Mouse (Mus musculus) frontal cortex, postnatal 10 days (tissue): Measurements from ENCODE around the gene Ndufv1.

Source experiments
- DNase-seq, 2 experiments: peaks; one replicate each; pipeline ENCODE4 v3.0.0; 2022; ENCODE audit warnings: low spot score in 2 of 2, mixed read lengths in 1 of 2

Gene Ndufv1

GRCm38 (mm10) chr19:4001752-4002151 is 10.9 kb downstream of the Ndufv1 start:
- DNase-seq = no peak

DNA sequence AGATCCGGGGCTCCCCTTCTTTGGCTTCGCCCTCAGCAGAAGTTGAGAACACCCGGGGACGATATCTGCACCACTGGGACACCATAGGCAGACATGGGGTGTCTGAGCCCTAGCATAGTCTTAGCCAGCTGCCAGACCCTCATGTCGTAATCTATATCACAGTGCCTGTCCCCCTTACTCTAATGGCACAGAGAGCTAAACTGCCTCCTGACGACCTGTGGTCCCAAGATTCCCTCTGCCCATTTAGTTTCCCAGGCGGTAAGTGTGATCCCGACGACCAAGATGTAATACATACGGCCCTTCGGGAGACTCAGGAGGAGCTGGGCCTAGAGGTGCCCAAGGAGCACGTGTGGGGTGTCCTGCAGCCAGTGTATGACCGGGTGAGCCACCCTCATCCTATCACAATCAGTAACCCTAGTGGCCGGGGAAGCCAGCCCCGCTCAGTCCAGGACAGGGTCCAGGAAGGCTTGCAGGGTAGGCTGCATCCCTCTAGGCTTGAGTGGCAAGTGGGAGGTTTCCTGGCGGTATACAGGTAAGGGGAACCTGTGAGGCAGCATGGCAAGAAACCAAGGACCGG is 11.6 kb downstream of the Ndufv1 start:
- DNase-seq = no peak

DNA sequence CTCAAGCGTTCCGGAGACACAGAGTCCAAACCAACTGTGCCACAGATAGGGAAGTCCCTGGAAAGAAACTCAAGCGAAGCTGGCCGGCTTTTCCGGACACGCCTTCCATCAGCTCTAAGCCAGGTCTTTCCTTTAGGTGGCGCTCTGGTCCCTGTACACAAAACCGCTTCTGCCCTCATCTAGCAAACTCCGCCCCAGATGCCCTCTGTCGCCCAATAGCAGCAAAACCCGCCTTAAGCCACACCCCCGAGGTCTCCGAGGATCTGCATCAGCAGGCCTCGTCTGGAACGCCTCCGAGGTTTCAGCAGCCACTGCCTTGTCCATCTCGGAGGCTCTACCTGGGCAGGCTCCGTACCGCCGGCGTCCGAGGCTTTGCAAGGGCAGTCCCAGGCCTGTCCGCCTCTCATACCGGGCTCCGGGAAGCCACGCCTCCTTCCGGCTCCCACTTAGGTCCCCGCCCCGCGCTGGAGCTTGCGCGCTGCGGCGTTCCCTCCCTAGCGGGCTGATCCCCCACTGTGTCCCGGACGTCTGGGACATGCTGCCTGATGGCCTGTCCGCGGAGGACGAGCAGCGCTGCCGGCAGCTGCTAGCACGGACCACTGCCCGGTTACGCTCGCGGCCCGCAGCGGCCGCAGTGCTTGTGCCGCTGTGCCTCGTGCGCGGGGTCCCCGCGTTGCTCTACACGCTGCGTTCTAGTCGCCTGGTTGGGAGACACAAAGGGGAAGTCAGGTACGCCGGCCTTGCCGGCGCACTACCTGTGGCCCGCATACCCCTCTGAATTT is 12.3 kb downstream of the Ndufv1 start, which contains the start of the genes Nudt8 and Gm49405:
Nudt8 (plus strand) TSS at position 462 of the 782 bp plus-strand sequence.
Gm49405 (plus strand) TSS at position 508 of the 782 bp plus-strand sequence.
- peak; percentile 91 to 93 for DNase-seq

DNA sequence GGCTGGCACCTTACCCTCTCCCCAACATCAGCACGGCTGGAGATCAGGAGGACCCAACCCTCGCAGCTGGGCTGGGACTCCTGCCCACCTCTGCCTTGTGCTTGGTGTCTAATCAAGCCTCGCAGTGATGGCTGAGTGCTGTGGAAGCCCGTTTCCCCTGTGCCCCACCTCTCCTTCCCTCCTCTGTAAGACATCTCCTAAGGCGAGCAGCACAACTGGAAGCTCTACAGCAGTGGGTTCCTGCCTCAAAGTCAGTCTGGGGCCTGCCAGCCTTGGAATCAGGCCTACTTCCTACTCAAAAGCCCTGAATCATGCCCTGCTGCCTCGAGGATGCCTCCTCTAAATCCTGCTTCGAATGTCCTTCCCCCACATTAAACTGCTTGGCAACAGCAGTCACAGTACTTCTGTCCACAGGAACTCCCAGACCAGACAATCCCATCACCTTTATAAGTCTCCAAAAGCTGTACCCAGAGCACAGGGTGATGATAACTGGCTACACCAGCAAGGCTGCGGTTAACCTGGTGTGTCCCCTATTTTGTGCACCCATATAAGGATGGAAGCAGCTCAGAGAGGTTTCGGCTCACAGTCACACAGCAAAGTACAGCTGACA is 13.4 kb downstream of the Ndufv1 start:
- DNase-seq = no peak

DNA sequence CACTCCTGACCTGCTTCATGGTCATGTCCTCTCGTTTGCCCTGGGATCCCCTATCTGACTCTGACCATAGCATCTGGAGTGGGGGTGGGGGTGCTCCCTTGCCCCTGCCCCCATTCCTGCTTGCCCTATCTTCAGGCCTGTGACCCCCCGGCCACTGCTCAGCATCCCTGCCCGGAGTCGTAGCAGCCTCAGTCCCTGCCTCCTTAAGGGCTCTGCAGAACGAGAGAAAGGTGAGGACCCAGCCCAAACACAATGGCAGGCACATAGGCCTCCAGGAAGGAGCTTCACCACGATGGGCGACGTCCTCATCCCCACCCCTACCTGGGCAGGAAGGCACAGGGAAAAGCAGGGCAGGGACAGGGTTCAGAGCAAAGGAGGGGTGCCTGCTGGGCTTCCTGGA is 14.3 kb downstream of the Ndufv1 start:
- no peak for DNase-seq

DNA sequence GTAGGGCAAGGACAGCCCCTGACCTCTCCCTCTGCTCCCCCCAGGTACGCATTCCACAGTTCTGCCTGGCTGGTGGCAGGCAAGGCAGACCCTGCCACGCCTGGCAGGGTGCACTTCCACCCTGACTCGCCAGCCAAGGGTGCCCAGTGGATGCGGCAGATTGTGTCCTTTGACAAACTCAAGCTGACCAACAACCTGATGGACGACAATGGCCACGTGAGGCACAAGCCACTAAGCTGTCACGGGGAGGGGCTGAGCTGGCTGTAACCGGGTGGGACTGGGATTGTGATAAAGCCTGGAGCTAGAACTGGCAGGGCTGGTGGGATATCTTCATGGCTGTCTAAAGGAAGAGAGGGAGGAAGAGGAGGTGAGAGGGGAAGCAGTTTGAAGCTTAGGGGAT is 15.4 kb downstream of the Ndufv1 start:
- DNase-seq = no peak

DNA sequence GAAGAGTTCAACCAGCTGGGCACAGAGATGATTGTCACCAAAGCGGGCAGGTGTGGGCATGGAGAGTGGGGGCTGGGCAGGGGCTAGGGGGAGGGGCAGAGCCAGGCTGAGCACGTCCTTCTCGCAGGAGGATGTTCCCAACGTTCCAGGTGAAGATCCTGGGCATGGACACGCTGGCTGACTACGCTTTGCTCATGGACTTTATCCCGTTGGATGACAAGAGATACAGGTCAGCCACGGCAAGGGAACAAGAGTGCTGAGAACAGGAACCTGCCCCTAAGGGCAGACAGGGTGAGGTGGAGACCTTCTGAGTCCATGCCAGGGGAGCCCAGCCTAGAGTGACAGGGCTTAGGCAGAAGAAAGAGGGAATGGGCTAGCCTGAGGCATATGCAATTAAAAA is 15.9 kb downstream of the Ndufv1 start:
- no peak for DNase-seq

DNA sequence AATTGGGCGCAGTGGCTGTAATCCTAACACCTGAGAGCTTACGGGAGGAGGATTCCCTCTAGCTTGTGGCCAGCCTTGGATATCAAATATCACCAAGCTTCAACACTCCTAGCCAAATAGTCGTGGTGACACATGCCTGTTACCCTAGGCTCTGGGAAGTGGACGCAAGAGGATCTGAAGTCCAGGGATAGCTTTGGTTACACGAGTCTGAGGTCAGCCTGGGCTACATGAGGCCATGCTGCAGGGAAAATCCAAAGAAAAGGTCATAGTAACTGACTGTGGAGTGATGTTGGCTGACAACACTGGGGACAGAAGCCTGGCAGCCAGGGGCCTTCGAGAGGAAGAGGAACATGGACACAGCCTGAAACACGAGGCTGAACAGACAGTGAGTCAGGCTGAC is 16.5 kb downstream of the Ndufv1 start:
- no peak for DNase-seq

- no peak for DNase-seq
These were observed 17.1 kb downstream of the Ndufv1 start for GRCm38 (mm10) chr19:3995505-3995904.

DNA sequence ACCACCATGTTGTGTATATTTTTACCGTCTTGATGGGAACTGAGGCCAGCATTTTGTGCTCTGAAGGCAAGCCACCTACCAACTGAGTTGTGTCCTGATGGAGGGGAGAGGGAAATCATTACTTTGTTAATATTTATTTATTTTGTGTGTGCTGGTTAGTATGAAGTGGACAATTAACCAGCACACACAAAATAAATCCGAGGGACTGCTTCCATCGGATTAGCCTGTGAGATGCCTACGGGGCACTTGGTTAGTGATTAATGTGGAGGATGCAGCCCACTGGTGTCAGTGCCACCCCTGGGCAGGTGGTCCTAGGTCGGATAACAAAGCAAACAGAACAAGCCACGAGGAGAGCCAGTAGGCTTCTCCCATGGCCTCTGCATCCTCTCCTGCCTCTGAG is 17.7 kb downstream of the Ndufv1 start:
- no peak for DNase-seq

GRCm38 (mm10) chr19:3992416-3992815 is 20.2 kb downstream of the Ndufv1 start, which contains the start of gene Tbx10:
Tbx10 (plus strand) TSS chr19:3992752.
- no peak for DNase-seq

DNA sequence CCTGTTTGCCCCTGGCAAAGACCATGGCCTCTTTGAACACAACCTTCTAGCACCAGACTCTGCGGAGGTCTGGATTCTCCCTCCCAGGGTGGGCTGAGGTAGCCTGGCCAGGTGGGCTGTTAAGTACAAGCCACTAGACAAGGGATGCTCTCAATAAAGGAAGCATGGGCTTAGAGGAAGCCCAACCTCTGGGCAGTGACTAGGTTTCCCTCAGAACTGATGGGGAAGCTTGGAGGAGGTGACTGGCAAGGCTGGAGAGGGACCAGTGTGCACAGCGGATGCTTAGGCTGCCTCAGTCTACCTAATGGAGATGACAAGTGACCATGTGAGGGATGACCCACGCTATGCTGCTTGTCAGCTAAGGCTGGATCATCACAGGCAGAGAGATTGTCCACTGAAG is 20.6 kb downstream of the Ndufv1 start:
- DNase-seq = no peak

- DNase-seq = no peak
These were observed 21.0 kb downstream of the Ndufv1 start for GRCm38 (mm10) chr19:3991562-3991961.

- no peak for DNase-seq
These were observed 21.8 kb downstream of the Ndufv1 start for GRCm38 (mm10) chr19:3990804-3991203.

GRCm38 (mm10) chr19:3988750-3989149 is 23.9 kb downstream of the Ndufv1 start:
- DNase-seq = no peak

- no peak for DNase-seq
These were observed 24.5 kb downstream of the Ndufv1 start for GRCm38 (mm10) chr19:3988066-3988465.

DNA sequence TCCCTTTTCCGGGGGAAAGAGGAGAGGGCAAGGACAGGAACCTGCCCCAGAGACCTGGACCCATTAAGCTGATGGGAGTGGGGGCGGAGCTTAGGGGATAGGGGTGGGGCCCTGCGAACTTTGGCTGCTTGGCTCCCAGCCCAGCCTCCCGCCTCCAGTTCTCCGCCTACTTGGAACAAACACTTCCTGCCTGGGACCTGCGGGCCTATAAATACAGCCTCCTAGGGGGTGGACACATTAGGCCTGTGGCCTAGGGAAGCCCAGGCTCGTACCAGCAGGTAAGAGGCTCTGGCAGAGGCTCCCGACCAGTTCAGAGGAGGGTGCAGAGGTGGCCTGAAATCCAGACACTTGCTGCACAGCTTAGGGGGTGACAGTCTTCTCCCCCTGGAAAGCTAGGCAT is 26.3 kb downstream of the Ndufv1 start, which contains the start of gene Acy3:
Acy3 (plus strand) TSS at position 237 of the 400 bp plus-strand sequence.
- peak in 1 of 2 experiments; percentile 45 for DNase-seq

DNA sequence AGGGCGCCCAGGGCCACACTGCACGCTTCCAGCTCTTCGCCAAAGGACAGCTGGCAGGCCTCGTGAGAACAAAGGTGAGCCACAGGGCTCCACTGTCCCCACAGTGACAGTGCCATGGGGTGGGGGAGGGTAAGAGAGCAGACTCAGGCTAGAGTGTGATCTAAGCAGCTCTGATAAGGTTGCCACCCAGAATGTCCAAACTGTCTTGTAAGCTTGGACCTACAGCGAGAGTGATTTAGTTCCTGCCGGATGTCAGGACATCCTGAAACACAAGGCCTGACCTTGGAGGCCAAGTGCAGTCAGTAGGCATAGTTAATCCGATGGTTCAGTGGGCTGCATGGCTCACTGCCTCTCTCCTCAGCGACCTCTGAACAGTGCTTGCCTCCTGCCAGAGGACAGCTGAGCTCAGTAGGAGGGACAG is 27.3 kb downstream of the Ndufv1 start:
- DNase-seq = no peak

GRCm38 (mm10) chr19:3983527-3984200 is 28.9 kb downstream of the Ndufv1 start:
- DNase-seq = no peak

DNA sequence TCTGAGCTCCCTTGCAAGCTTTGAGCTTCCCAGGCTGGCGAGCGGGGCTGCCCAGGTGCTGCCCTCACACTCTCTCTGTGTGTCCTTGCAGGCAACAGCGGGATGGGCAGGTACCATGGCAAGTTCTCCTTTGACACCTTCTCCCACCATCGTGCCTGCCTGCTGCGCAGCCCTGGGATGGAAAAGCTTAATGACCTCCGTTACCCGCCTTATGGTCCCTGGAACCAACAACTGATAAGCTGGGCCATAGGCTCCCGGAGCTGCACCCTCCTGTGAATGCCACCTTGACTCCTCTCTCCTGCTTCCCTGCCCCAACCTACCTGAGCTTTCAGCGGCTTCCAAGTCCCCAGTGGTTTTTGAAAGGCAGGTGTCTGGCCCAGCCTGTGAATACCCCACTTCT is 31.7 kb downstream of the Ndufv1 start:
- no peak for DNase-seq

- peak; percentile 46 to 65 for DNase-seq
These were observed 32.3 kb downstream of the Ndufv1 start for GRCm38 (mm10) chr19:3980309-3980708.

GRCm38 (mm10) chr19:3975866-3976265 is 36.7 kb downstream of the Ndufv1 start:
- no peak for DNase-seq
